Mouse (Mus musculus) liver, embryonic 11.5 days (tissue): ENCODE results near the gene Adamtsl1. TPM values are rescaled to one million over a fixed set of nuclear protein-coding genes. Genes with fewer than 3 reads are reported as not detected.

ENCODE experiments used
- ATAC-seq: fragments of 200-750 bp; cut with Nextera tagmentation; replicated peaks from 2 replicates; pipeline ENCODE4 v1.8.0; 2017; ENCODE audit warnings: moderate number of reproducible peaks, mild to moderate bottlenecking, moderate TSS enrichment, moderate library complexity; ENCODE audit not compliant: low FRiP score
- DNase-seq: peaks from one replicate; pipeline ENCODE4 v3.0.0-alpha.2; 2017; ENCODE audit warnings: low spot score
- H3K27ac ChIP-seq: fragments of 300-500 bp; sonication (generic); 2 replicates; pipeline ENCODE4 v1.5.1; 2014; ENCODE audit warnings: mild to moderate bottlenecking, low read depth, low read length, control low read depth
- H3K27me3 ChIP-seq: fragments of 300-500 bp; sonication (generic); replicated peaks from 2 replicates; pipeline ENCODE4 v1.6.1; 2014; ENCODE audit warnings: low read length, mixed read lengths; ENCODE audit not compliant: control insufficient read depth, insufficient read depth
- H3K36me3 ChIP-seq: fragments of 300-500 bp; sonication (generic); 2 replicates; pipeline ENCODE4 v1.6.1; 2014; ENCODE audit warnings: mild to moderate bottlenecking, low read length, moderate library complexity, mixed read lengths; ENCODE audit not compliant: control insufficient read depth, insufficient read depth
- H3K4me1 ChIP-seq: fragments of 300-500 bp; sonication (generic); replicated peaks from 2 replicates; pipeline ENCODE4 v1.6.1; 2014; ENCODE audit warnings: low read length, mixed read lengths; ENCODE audit not compliant: control insufficient read depth, insufficient read depth
- H3K4me2 ChIP-seq: fragments of 300-500 bp; sonication (generic); 2 replicates; pipeline ENCODE4 v1.6.1; 2014; ENCODE audit warnings: mild to moderate bottlenecking, control low read depth, moderate library complexity
- H3K4me3 ChIP-seq: fragments of 300-500 bp; sonication (generic); 2 replicates; pipeline ENCODE4 v1.5.1; 2014; ENCODE audit warnings: low read depth, low read length, control low read depth
- H3K9ac ChIP-seq: fragments of 300-500 bp; sonication (generic); 2 replicates; pipeline ENCODE4 v1.6.1; 2014; ENCODE audit warnings: low read depth, low read length, control low read depth
- H3K9me3 ChIP-seq: fragments of 300-500 bp; sonication (generic); 2 replicates; pipeline ENCODE4 v1.6.1; 2016; ENCODE audit warnings: low read length, inconsistent platforms, mixed read lengths; ENCODE audit not compliant: control insufficient read depth
- WGBS: fragments of 180-500 bp; shearing (Covaris S2); extraction: QIAGEN DNeasy Blood & Tissue Kit; methylation state at CpG from one replicate; pipeline ENCODE4 v1.1.7; 2014; 5-methylcytosine and 5-hydroxymethylcytosine counted together
- polyA plus RNA-seq: library from polyadenylated mRNA; unstranded; fragments of >200 nt; fragmentation: Nextera tagmentation; extraction: Ambion mirVana; gene quantifications from 2 replicates; pipeline ENCODE4 v1.2.1, GENCODE M21; 2014

The Adamtsl1 gene
- polyA plus RNA-seq, 1 experiment from 2014 or later, result 4.9 TPM

GRCm38 (mm10) chr4:85613331-85613730, 99.4 kb downstream of the Adamtsl1 start:
- H3K4me1 ChIP-seq, result no peaks in the 10 kb centered on the region
- no peaks in the 10 kb centered on the region for H3K36me3 ChIP-seq
- H3K27ac ChIP-seq, result no peak overlapping the region
- no peak overlapping the region for H3K4me3 ChIP-seq
- no peaks in the 10 kb centered on the region for H3K9me3 ChIP-seq
- WGBS, result 78% methylated on average over 3 of the region's 3 CpGs
- ATAC-seq (no peak), DNase-seq (no peak)
- H3K9ac ChIP-seq, result no peak overlapping the region
- H3K4me2 ChIP-seq, result no peak overlapping the region
- no peaks in the 10 kb centered on the region for H3K27me3 ChIP-seq

- Histone ChIP-seq H3K9me3 (no peaks in the 10 kb centered on the region), H3K27me3 (no peaks in the 10 kb centered on the region), H3K4me2 (no peak overlapping the region), H3K9ac (no peak overlapping the region), H3K27ac (no peak overlapping the region), H3K36me3 (no peaks in the 10 kb centered on the region), H3K4me1 (no peaks in the 10 kb centered on the region), H3K4me3 (no peak overlapping the region)
- ATAC-seq, result no peak
- 75% methylated on average over 5 of the region's 5 CpGs for WGBS
- no peak for DNase-seq
Measured at GRCm38 (mm10) chr4:85618746-85619145, 104.8 kb downstream of the Adamtsl1 start.

DNA sequence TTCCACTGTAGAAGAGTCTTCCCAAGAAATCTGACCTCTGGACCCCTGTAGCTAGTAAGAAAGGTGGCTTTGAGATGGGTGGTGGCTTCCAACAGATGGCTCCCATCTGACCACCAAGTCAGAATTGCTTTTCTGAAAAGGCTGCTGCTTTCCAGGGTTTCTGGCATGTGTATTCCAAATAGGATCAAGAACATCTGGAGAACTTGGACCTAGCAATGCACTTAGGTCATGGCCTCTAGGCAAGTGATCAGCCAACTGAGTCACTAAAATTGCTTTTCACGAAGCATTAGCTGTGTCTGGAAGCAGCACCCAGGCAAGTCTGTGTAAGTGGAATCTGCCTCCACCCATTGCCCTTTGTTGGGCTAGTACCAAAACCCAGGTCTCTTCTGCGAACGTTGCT, 105.3 kb downstream of the Adamtsl1 start:
- WGBS, result 93% methylated on average over 3 of the region's 3 CpGs

DNA sequence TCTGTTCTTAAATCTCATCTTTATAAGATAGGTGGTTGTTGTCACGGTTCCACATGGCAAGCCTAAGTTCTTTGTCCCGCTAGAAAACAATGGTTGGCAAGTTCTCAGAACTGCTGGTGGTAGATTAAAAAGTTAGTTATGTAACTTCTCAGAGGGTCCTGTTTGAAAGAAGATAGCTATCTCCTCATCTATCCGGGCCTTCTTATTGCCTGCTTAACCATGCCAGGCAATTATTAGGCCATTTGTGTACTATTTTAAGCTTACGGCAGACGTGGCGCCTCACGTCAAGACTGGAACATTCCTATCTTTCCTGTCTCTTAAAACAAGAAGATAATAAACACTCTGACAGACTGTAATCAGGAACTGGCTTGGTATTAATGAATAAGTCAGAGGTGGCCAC, 115.4 kb downstream of the Adamtsl1 start:
- 75% methylated on average over 7 of the region's 7 CpGs for WGBS
- DNase-seq, result no peak
- Histone ChIP-seq H3K4me1 (no peaks in the 10 kb centered on the region), H3K27me3 (no peaks in the 10 kb centered on the region), H3K27ac (no peak overlapping the region), H3K4me3 (no peak overlapping the region), H3K4me2 (no peak overlapping the region), H3K36me3 (no peaks in the 10 kb centered on the region), H3K9ac (no peak overlapping the region), H3K9me3 (no peaks in the 10 kb centered on the region)
- no peak for ATAC-seq

More for the DNA sequence above, 105.3 kb downstream of the Adamtsl1 start:
- no peak overlapping the region for H3K9ac ChIP-seq
- H3K4me1 ChIP-seq, result no peaks in the 10 kb centered on the region
- no peaks in the 10 kb centered on the region for H3K27me3 ChIP-seq
- no peaks in the 10 kb centered on the region for H3K9me3 ChIP-seq
- H3K27ac ChIP-seq, result no peak overlapping the region
- no peak overlapping the region for H3K4me3 ChIP-seq
- H3K4me2 ChIP-seq, result no peak overlapping the region
- no peak for DNase-seq
- H3K36me3 ChIP-seq, result no peaks in the 10 kb centered on the region
- no peak for ATAC-seq

DNA sequence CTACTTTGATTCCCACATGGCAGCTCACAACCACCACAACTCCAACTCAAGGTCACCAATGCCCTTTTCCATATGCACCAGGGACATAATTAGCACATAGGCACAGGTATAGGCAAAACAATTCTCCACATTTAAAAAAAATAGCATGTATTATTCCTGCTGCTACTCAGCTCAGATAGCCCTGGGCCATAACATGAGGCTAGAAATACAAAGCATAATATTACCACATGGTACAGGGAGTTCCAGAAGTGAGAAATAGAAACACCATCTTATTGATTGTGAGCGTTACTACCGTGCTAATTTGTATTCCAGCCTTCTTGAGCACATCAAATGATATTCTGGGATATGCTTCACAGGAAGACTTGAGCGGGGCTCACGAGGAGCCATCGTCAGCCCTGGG, 155.3 kb downstream of the Adamtsl1 start:
- no peaks in the 10 kb centered on the region for H3K9me3 ChIP-seq
- H3K4me2 ChIP-seq, result no peak overlapping the region
- H3K27ac ChIP-seq, result no peak overlapping the region
- H3K4me3 ChIP-seq, result no peak overlapping the region
- 85% methylated on average over 5 of the region's 5 CpGs for WGBS
- DNase-seq (no peak), ATAC-seq (no peak)
- no peaks in the 10 kb centered on the region for H3K4me1 ChIP-seq
- no peaks in the 10 kb centered on the region for H3K36me3 ChIP-seq
- no peak overlapping the region for H3K9ac ChIP-seq
- H3K27me3 ChIP-seq, result no peaks in the 10 kb centered on the region

GRCm38 (mm10) chr4:85669735-85670134, 155.8 kb downstream of the Adamtsl1 start:
- Histone ChIP-seq H3K4me3 (no peak overlapping the region), H3K4me2 (no peak overlapping the region), H3K9ac (no peak overlapping the region), H3K36me3 (no peaks in the 10 kb centered on the region), H3K9me3 (no peaks in the 10 kb centered on the region), H3K4me1 (no peaks in the 10 kb centered on the region), H3K27ac (no peak overlapping the region), H3K27me3 (no peaks in the 10 kb centered on the region)
- ATAC-seq, result no peak
- DNase-seq, result no peak
- 47% methylated on average over 1 of the region's 1 CpGs for WGBS

- 48% methylated on average over 4 of the region's 4 CpGs for WGBS
Measured at GRCm38 (mm10) chr4:85672290-85672689, 158.3 kb downstream of the Adamtsl1 start.

GRCm38 (mm10) chr4:85677621-85678020, 163.6 kb downstream of the Adamtsl1 start:
- WGBS, result 56% methylated on average over 1 of the region's 1 CpGs

More at GRCm38 (mm10) chr4:85672290-85672689, 158.3 kb downstream of the Adamtsl1 start:
- Histone ChIP-seq H3K4me1 (no peaks in the 10 kb centered on the region), H3K4me3 (no peak overlapping the region), H3K36me3 (no peaks in the 10 kb centered on the region), H3K4me2 (no peak overlapping the region), H3K9ac (no peak overlapping the region), H3K27me3 (no peaks in the 10 kb centered on the region), H3K27ac (no peak overlapping the region), H3K9me3 (no peaks in the 10 kb centered on the region)
- DNase-seq (no peak), ATAC-seq (no peak)

DNA sequence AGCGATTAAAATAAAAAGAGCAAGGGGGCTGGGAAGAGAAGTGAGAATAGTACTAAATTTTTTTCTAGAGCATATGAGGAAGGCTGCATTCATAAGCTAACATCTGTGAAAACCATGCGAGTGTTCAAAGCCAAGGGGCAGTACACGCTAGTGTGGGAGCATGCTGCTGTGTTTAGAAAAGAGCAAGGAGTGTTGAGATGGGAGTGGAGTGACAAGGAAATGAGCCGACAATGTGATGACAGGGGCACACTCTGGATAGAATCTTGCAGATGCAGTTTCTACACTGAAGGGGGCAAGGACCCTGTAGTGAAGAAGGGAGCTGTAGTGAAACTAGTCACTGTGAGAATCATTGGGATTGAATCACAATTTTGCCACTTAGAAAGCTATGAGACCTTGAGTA, 172.2 kb downstream of the Adamtsl1 start:
- H3K4me3 ChIP-seq, result no peak overlapping the region
- ATAC-seq, result no peak
- no peaks in the 10 kb centered on the region for H3K27me3 ChIP-seq
- no peak overlapping the region for H3K27ac ChIP-seq
- WGBS, result 74% methylated on average over 4 of the region's 4 CpGs
- H3K4me1 ChIP-seq, result no peaks in the 10 kb centered on the region
- no peak overlapping the region for H3K4me2 ChIP-seq
- no peak overlapping the region for H3K9ac ChIP-seq
- no peak for DNase-seq
- no peaks in the 10 kb centered on the region for H3K9me3 ChIP-seq
- H3K36me3 ChIP-seq, result no peaks in the 10 kb centered on the region

More at GRCm38 (mm10) chr4:85677621-85678020, 163.6 kb downstream of the Adamtsl1 start:
- Histone ChIP-seq H3K4me1 (no peaks in the 10 kb centered on the region), H3K4me3 (no peak overlapping the region), H3K27ac (no peak overlapping the region), H3K9ac (no peak overlapping the region), H3K9me3 (no peaks in the 10 kb centered on the region), H3K4me2 (no peak overlapping the region), H3K36me3 (no peaks in the 10 kb centered on the region), H3K27me3 (no peaks in the 10 kb centered on the region)
- ATAC-seq (no peak), DNase-seq (no peak)
